Mouse (Mus musculus) leukemia stem cell, adult 10-12 weeks (primary cell): Measurements from ENCODE around the gene Synpr. TPM values are rescaled to one million over a fixed set of nuclear protein-coding genes. Genes with fewer than 3 reads are reported as not detected.

Experiments used
- polyA plus RNA-seq: library from polyadenylated mRNA; stranded (reverse); fragments of >175 nt; gene quantifications from 2 replicates; pipeline ENCODE4 v1.2.3, GENCODE M21; 2012; ENCODE audit warnings: low replicate concordance

Gene Synpr
- polyA plus RNA-seq = not detected in 2 replicates

DNA sequence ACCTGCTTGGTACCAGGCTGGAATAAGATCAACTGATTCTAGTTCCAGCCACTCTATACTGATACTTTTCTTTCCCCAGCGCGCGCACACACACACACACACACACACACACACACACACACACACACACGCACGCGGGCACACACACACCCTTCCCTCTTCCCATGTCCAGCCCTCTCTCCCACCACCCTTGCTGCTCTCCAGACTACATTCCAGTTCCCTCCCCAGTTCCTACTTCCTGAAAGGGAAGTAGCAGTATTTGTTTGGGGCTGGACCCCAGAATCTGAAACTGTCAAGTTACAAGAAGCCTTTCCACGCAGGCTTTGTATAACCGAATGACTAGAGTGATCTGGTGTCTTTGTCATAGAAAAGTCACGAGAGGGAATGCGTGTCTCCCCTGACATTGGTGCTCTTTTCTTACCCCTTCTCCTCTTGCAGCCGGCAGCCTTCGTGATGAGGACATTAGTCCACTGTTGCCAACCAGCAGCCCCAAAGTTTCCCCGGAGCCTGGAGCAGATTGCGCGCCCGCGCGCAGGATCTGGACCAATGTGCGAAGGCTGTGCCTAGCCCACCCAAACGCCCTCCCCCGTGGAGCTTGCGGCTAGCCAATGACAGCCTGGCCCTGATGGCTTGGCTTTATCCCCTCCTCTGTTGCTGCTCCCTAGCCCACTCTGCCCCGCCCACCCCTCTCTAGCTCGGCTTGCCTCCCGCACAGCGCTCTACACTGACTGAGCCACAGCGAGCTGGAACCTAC lies at the start of gene Synpr:
Gene Synpr (plus strand): TSS at position 690 of the 754 bp plus-strand sequence.

